Mouse (Mus musculus): ENCODE data around the gene Gm4340. TPM values are rescaled to one million over a fixed set of nuclear protein-coding genes. Genes with fewer than 3 reads are reported as not detected.

The Gm4340 gene
- polyA plus RNA-seq (2012; rRNA removed): not detected in 2 replicates

DNA sequence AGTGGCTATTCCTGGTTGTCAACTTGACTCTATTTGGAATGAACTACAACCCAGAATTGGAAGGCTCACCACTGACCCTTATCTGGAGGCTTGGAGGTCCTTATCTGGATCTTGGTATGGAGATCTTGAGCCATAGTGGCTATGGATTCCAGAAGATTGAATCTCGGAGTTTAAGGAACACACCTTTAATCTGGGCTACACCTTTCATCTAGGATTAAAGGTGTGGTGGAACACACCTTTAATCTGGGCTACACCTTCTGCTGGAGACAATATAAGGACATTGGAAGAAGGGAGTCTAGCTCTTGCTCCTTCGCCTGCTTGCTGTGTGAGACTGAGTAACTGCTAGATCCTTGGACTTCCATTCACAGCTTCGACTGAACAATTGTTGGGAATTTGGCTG is at the start of gene Gm4340:
Gm4340 (plus strand) TSS at position 301 of the 400 bp plus-strand sequence.

DNA sequence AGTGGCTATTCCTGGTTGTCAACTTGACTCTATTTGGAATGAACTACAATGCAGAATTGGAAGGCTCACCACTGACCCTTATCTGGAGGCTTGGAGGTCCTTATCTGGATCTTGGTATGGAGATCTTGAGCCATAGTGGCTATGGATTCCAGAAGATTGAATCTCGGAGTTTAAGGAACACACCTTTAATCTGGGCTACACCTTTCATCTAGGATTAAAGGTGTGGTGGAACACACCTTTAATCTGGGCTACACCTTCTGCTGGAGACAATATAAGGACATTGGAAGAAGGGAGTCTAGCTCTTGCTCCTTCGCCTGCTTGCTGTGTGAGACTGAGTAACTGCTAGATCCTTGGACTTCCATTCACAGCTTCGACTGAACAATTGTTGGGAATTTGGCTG is 42.6 kb upstream of the Gm4340 start, which contains the start of gene Gm6763:
Gm6763 (plus strand) TSS at position 301 of the 400 bp plus-strand sequence.

DNA sequence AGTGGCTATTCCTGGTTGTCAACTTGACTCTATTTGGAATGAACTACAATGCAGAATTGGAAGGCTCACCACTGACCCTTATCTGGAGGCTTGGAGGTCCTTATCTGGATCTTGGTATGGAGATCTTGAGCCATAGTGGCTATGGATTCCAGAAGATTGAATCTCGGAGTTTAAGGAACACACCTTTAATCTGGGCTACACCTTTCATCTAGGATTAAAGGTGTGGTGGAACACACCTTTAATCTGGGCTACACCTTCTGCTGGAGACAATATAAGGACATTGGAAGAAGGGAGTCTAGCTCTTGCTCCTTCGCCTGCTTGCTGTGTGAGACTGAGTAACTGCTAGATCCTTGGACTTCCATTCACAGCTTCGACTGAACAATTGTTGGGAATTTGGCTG is 34.1 kb upstream of the Gm4340 start, which contains the start of gene Gm8764:
Gm8764 (plus strand) TSS at position 301 of the 400 bp plus-strand sequence.

DNA sequence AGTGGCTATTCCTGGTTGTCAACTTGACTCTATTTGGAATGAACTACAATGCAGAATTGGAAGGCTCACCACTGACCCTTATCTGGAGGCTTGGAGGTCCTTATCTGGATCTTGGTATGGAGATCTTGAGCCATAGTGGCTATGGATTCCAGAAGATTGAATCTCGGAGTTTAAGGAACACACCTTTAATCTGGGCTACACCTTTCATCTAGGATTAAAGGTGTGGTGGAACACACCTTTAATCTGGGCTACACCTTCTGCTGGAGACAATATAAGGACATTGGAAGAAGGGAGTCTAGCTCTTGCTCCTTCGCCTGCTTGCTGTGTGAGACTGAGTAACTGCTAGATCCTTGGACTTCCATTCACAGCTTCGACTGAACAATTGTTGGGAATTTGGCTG is 25.6 kb upstream of the Gm4340 start, which contains the start of gene Gm21304:
Gm21304 (plus strand) TSS at position 301 of the 400 bp plus-strand sequence.

DNA sequence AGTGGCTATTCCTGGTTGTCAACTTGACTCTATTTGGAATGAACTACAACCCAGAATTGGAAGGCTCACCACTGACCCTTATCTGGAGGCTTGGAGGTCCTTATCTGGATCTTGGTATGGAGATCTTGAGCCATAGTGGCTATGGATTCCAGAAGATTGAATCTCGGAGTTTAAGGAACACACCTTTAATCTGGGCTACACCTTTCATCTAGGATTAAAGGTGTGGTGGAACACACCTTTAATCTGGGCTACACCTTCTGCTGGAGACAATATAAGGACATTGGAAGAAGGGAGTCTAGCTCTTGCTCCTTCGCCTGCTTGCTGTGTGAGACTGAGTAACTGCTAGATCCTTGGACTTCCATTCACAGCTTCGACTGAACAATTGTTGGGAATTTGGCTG is 17.1 kb upstream of the Gm4340 start, which contains the start of gene Gm21312:
Gm21312 (plus strand) TSS at position 301 of the 400 bp plus-strand sequence.

DNA sequence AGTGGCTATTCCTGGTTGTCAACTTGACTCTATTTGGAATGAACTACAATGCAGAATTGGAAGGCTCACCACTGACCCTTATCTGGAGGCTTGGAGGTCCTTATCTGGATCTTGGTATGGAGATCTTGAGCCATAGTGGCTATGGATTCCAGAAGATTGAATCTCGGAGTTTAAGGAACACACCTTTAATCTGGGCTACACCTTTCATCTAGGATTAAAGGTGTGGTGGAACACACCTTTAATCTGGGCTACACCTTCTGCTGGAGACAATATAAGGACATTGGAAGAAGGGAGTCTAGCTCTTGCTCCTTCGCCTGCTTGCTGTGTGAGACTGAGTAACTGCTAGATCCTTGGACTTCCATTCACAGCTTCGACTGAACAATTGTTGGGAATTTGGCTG is 8.6 kb upstream of the Gm4340 start, which contains the start of gene Gm20765:
Gm20765 (plus strand) TSS at position 301 of the 400 bp plus-strand sequence.

Other genes with a start within 250 kb of the Gm4340 start
- not detected in 2 replicates for gene Gm21293, start 51.1 kb upstream of the Gm4340 start, polyA plus RNA-seq (2012; rRNA removed)
- not detected in 2 replicates for gene Gm6763, start 42.5 kb upstream of the Gm4340 start, polyA plus RNA-seq (2012; rRNA removed)
- gene Gm8764, start 34.0 kb upstream of the Gm4340 start, polyA plus RNA-seq (2012; rRNA removed): not detected in 2 replicates
- gene Gm21304, start 25.5 kb upstream of the Gm4340 start, polyA plus RNA-seq (2012; rRNA removed): not detected in 2 replicates
- not detected in 2 replicates for gene Gm21312, start 17.0 kb upstream of the Gm4340 start, polyA plus RNA-seq (2012; rRNA removed)
- not detected in 2 replicates for gene Gm20765, start 8.5 kb upstream of the Gm4340 start, polyA plus RNA-seq (2012; rRNA removed)